37 mouse cellular contexts compared by ENCODE assay signal in genomic region chr13:3944699-3945098, GRCm38 (mm10). TPM values are rescaled to one million over a fixed set of nuclear protein-coding genes. Genes with fewer than 3 reads are reported as not detected.
"Had no signal": no experiment of that assay in that cellular context is flagged by ENCODE, and none has a peak within 500 bp of the region (broad histone marks: within the 10 kb centered on the region; RNA-seq: fewer than 3 reads in every experiment).

No protein-coding gene starts in this region.

- H3K9me3 ChIP-seq: heart, embryonic 10.5 days; heart, embryonic 12.5 days; hindbrain, embryonic 13.5 days; hindbrain, embryonic 15.5 days; limb, embryonic 13.5 days; limb, embryonic 15.5 days; liver, embryonic 12.5 days had no signal

- DNase-seq: forebrain, postnatal 0 days; gastrocnemius, postnatal 14 days; heart, adult 18-20 months; heart, postnatal 10 days; heart, postnatal 4 days; kidney, adult 18-20 months; kidney, postnatal 10 days; kidney, postnatal 25 days; kidney, postnatal 4 days had no signal

- ATAC-seq: forebrain, postnatal 0 days; hindbrain, postnatal 0 days; liver, embryonic 12.5 days had no signal

- H3K4me1 ChIP-seq: heart, embryonic 10.5 days; heart, embryonic 12.5 days; hindbrain, embryonic 13.5 days; hindbrain, embryonic 15.5 days; limb, embryonic 15.5 days; liver, embryonic 12.5 days had no signal

- H3K9ac ChIP-seq: forebrain, postnatal 0 days; heart, embryonic 12.5 days; hindbrain, embryonic 13.5 days; hindbrain, embryonic 15.5 days; limb, embryonic 13.5 days; limb, embryonic 15.5 days; liver, embryonic 12.5 days; liver, embryonic 14.5 days had no signal

- H3K36me3 ChIP-seq: heart, embryonic 10.5 days; heart, embryonic 12.5 days; hindbrain, embryonic 13.5 days; hindbrain, embryonic 15.5 days; limb, embryonic 13.5 days; limb, embryonic 15.5 days; liver, embryonic 12.5 days had no signal

- H3K4me2 ChIP-seq: heart, embryonic 12.5 days; hindbrain, embryonic 13.5 days; hindbrain, embryonic 15.5 days; limb, embryonic 13.5 days; limb, embryonic 15.5 days; liver, embryonic 12.5 days had no signal

- H3K27ac ChIP-seq: heart, embryonic 10.5 days; hindbrain, embryonic 13.5 days; hindbrain, embryonic 15.5 days; hindbrain, postnatal 0 days; layer of hippocampus, adult 2 months; left cerebral cortex, adult 2 months; limb, embryonic 13.5 days; limb, embryonic 15.5 days; liver, embryonic 12.5 days; liver, embryonic 14.5 days had no signal

- H3K4me3 ChIP-seq: heart, embryonic 10.5 days; heart, embryonic 12.5 days; hindbrain, embryonic 13.5 days; hindbrain, embryonic 15.5 days; layer of hippocampus, adult 2 months; left cerebral cortex, adult 2 months; limb, embryonic 13.5 days; limb, embryonic 15.5 days; liver, embryonic 12.5 days had no signal

- H3K27me3 ChIP-seq: heart, embryonic 12.5 days; hindbrain, embryonic 13.5 days; hindbrain, embryonic 15.5 days; limb, embryonic 15.5 days; liver, embryonic 12.5 days had no signal

RNA-seq across cellular contexts. Expression of gene Ucn3, which starts 0.5 kb away (rescaled TPM):
- total RNA-seq: gastrocnemius, adult 18-20 months; gastrocnemius, adult 8-10 months; gastrocnemius, postnatal 14 days; gastrocnemius, postnatal 4 days; granulocyte monocyte progenitor cell, adult 5-6 weeks; heart, adult 18-20 months; heart, adult 8-10 months; heart, postnatal 10 days; heart, postnatal 25 days; heart, postnatal 4 days; hindbrain, postnatal 0 days; layer of hippocampus, adult 2 months; layer of hippocampus, postnatal 10 days; layer of hippocampus, postnatal 25 days; left cerebral cortex, postnatal 14 days; liver, adult 2 months had no signal
- polyA plus RNA-seq: heart, embryonic 10.5 days; heart, embryonic 12.5 days; heart, embryonic 14.5 days; heart, embryonic 16.5 days; hindbrain, embryonic 11.5 days; hindbrain, embryonic 13.5 days; hindbrain, embryonic 15.5 days; kidney, embryonic 14.5 days; kidney, embryonic 16.5 days; limb, embryonic 15.5 days; liver, adult 2 months; liver, embryonic 12.5 days; liver, embryonic 14.5 days; liver, embryonic 16.5 days had no signal

RNA-seq across cellular contexts. Expression of gene Tubal3, which starts 26.6 kb away (rescaled TPM):
- total RNA-seq: forebrain, postnatal 0 days; gastrocnemius, adult 18-20 months; gastrocnemius, adult 8-10 months; gastrocnemius, postnatal 14 days; gastrocnemius, postnatal 4 days; granulocyte monocyte progenitor cell, adult 5-6 weeks; heart, adult 18-20 months; heart, adult 8-10 months; heart, postnatal 10 days; heart, postnatal 25 days; heart, postnatal 4 days; hindbrain, postnatal 0 days; layer of hippocampus, adult 2 months; layer of hippocampus, postnatal 10 days; layer of hippocampus, postnatal 25 days; left cerebral cortex, adult 2 months; left cerebral cortex, postnatal 14 days; left cerebral cortex, postnatal 36 days; liver, adult 2 months had no signal
- polyA plus RNA-seq: heart, embryonic 10.5 days; heart, embryonic 12.5 days; heart, embryonic 14.5 days; hindbrain, embryonic 11.5 days; hindbrain, embryonic 13.5 days; hindbrain, postnatal 0 days; kidney, embryonic 14.5 days; kidney, embryonic 16.5 days; limb, embryonic 13.5 days; limb, embryonic 15.5 days; liver, adult 2 months; liver, embryonic 12.5 days; liver, embryonic 14.5 days had no signal
